Mouse (Mus musculus): Measurements from ENCODE around the gene Dlst. TPM values are rescaled to one million over a fixed set of nuclear protein-coding genes. Genes with fewer than 3 reads are reported as not detected.

Gene Dlst
- polyA plus RNA-seq (2015; fragmentation: Nextera tagmentation; extraction: Ambion mirVana) = 105 and 113 TPM in 2 replicates

GRCm38 (mm10) chr12:85110698-85111592 lies at the start of gene Dlst, which contains the start of gene Prox2:
Gene Dlst (plus strand): TSS chr12:85110833.
Gene Prox2 (minus strand): TSS chr12:85110759.

GRCm38 (mm10) chr12:85151002-85151774 lies 40.6 kb downstream of the Dlst start, which contains the start of gene Rps6kl1:
Gene Rps6kl1 (minus strand): TSS chr12:85151264.

DNA sequence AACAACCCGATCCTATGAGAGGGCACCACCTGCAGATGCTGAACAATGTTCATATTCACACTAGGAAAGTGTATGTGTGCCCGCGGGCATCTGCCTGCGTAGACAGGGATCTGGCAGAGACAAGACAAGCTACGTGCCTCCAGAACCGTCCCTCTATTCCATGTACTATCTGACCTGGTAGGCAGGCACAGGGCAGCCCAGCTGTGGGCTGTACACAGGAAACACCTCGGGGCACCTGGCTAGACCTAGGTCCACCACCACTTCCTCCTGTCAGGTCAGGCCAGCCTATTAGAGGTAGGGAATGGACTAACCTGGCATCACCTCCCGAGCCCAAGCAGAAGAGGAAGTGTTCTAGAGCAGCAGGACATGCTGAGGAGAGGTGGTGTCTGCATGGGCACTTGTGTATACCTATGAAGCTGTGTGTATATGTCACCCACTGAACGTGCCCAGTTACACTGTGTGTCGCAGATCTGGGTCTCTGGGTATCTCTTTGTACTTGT lies 67.2 kb downstream of the Dlst start, which contains the start of gene Pgf:
Pgf (minus strand) TSS at position 51 of the 500 bp plus-strand sequence.

Other genes starting within 250 kb of the Dlst start
- 0.21 and 0.36 TPM in 2 replicates for gene Ltbp2, start 234.3 kb upstream of the Dlst start, polyA plus RNA-seq (2015; fragmentation: Nextera tagmentation; extraction: Ambion mirVana)
- 68.6 and 69.5 TPM in 2 replicates for gene Fcf1, start 139.9 kb upstream of the Dlst start, polyA plus RNA-seq (2015; fragmentation: Nextera tagmentation; extraction: Ambion mirVana)
- 22.5 and 25.0 TPM in 2 replicates for gene Arel1, start 139.9 kb upstream of the Dlst start, polyA plus RNA-seq (2015; fragmentation: Nextera tagmentation; extraction: Ambion mirVana)
- gene Ylpm1, start 114.5 kb upstream of the Dlst start, polyA plus RNA-seq (2015; fragmentation: Nextera tagmentation; extraction: Ambion mirVana) = 27.4 and 29.0 TPM in 2 replicates
- 2.1 and 2.4 TPM in 2 replicates for gene Prox2, start 74 bp upstream of the Dlst start, polyA plus RNA-seq (2015; fragmentation: Nextera tagmentation; extraction: Ambion mirVana)
- gene Rps6kl1, start 40.4 kb downstream of the Dlst start, polyA plus RNA-seq (2015; fragmentation: Nextera tagmentation; extraction: Ambion mirVana) = 32.5 and 35.1 TPM in 2 replicates
- gene Pgf, start 67.0 kb downstream of the Dlst start, polyA plus RNA-seq (2015; fragmentation: Nextera tagmentation; extraction: Ambion mirVana) = 10.6 and 13.1 TPM in 2 replicates
- gene Eif2b2, start 108.6 kb downstream of the Dlst start, polyA plus RNA-seq (2015; fragmentation: Nextera tagmentation; extraction: Ambion mirVana) = 65.8 and 80.2 TPM in 2 replicates
- gene Mlh3, start 159.8 kb downstream of the Dlst start, polyA plus RNA-seq (2015; fragmentation: Nextera tagmentation; extraction: Ambion mirVana) = 6.9 and 7.2 TPM in 2 replicates
- 50.0 and 56.5 TPM in 2 replicates for gene Acyp1, start 177.6 kb downstream of the Dlst start, polyA plus RNA-seq (2015; fragmentation: Nextera tagmentation; extraction: Ambion mirVana)
- 1.5 TPM in 2 replicates for gene Zc2hc1c, start 177.8 kb downstream of the Dlst start, polyA plus RNA-seq (2015; fragmentation: Nextera tagmentation; extraction: Ambion mirVana)
- gene Nek9, start 228.5 kb downstream of the Dlst start, polyA plus RNA-seq (2015; fragmentation: Nextera tagmentation; extraction: Ambion mirVana) = 9.0 and 9.6 TPM in 2 replicates